8 mouse cellular contexts compared by ENCODE assay signal in genomic region chr11:69269575-69269974, GRCm38 (mm10). TPM values are rescaled to one million over a fixed set of nuclear protein-coding genes. Genes with fewer than 3 reads are reported as not detected.
A peak's percentile ranks its signal among the peaks of the same experiment; 100 is the strongest.
DNase-seq lines count a peak whose midpoint lies in the region; ATAC-seq and TF ChIP-seq lines count a peak whose summit lies in the region.

No protein-coding gene starts in this region.

- H3K27me3 ChIP-seq in hindbrain, embryonic 10.5 days (ENCODE audit: insufficient read depth, poor library complexity, severe bottlenecking), result peaks cover 20% of the 10 kb centered on the region
- H3K27me3 ChIP-seq in hindbrain, embryonic 13.5 days, result peaks cover 10% of the 10 kb centered on the region
- 0 out of 2 replicates have a peak, but pooled peaks cover 4% of the 10 kb centered on the region for H3K27me3 ChIP-seq in forebrain, embryonic 14.5 days (replicated peaks; ENCODE audit: control insufficient read depth, insufficient read depth, low read length)
- peaks cover 7% of the 10 kb centered on the region for H3K27me3 ChIP-seq in liver, embryonic 14.5 days (ENCODE audit: control insufficient read depth, insufficient read depth, low read length)
- H3K27me3 ChIP-seq in neural tube, embryonic 15.5 days (replicated peaks), result no peaks in the 10 kb centered on the region; the same call in 1 of the 2 replicates

- no peak for TF ChIP-seq EP300 in liver, embryonic 14.5 days (IDR thresholded peaks at IDR 0.05; ENCODE audit: low read depth)

- H3K27ac ChIP-seq in hindbrain, embryonic 10.5 days, result 0 out of 2 replicates have a peak overlapping the region, but pooled peaks have one; percentile 30
- H3K27ac ChIP-seq in hindbrain, embryonic 13.5 days, result no peak overlapping the region
- H3K27ac ChIP-seq in forebrain, embryonic 14.5 days (ENCODE audit: low read depth, low read length), result no peak overlapping the region
- H3K27ac ChIP-seq in liver, embryonic 14.5 days, result no peak overlapping the region
- no peak overlapping the region for H3K27ac ChIP-seq in neural tube, embryonic 15.5 days (replicated peaks)

- H3K4me3 ChIP-seq in hindbrain, embryonic 10.5 days, result no peak overlapping the region
- H3K4me3 ChIP-seq in hindbrain, embryonic 13.5 days, result no peak overlapping the region
- no peak overlapping the region for H3K4me3 ChIP-seq in forebrain, embryonic 14.5 days (ENCODE audit: low read depth, low read length)
- H3K4me3 ChIP-seq in liver, embryonic 14.5 days (ENCODE audit: insufficient read depth in 1 of 2, low read depth in 2 of 2, low read length in 2 of 2), result no peak overlapping the region
- H3K4me3 ChIP-seq in neural tube, embryonic 15.5 days (replicated peaks), result no peak overlapping the region

- peak; percentile 68 for DNase-seq in hindbrain, embryonic 10.5 days (ENCODE audit: low spot score)
- DNase-seq in c-Kit-positive CD71-negative TER-119-negative erythroid progenitor cells, embryonic 14.5 days (ENCODE audit: low read depth), result peak; percentile 71
- peak; percentile 80 for DNase-seq in forebrain, embryonic 14.5 days (ENCODE audit: low spot score)
- peak; percentile 75 for DNase-seq in kidney, postnatal 14 days
- peak in 2 of 3 experiments; percentile 37 to 41 for DNase-seq in liver, embryonic 14.5 days (ENCODE audit: low read depth in 3 of 3, low spot score in 3 of 3)
- peak; percentile 72 for DNase-seq in thymus, postnatal 0 days (ENCODE audit: low spot score)

- H3K4me1 ChIP-seq in hindbrain, embryonic 10.5 days (replicated peaks), result peaks cover 39% of the 10 kb centered on the region
- peaks cover 22% of the 10 kb centered on the region for H3K4me1 ChIP-seq in hindbrain, embryonic 13.5 days (replicated peaks)
- H3K4me1 ChIP-seq in forebrain, embryonic 14.5 days (ENCODE audit: control insufficient read depth, insufficient read depth, low read length), result peaks cover 5% of the 10 kb centered on the region; the same call in 1 of the 2 replicates
- H3K4me1 ChIP-seq in liver, embryonic 14.5 days (replicated peaks; ENCODE audit: control insufficient read depth in 2 of 2, insufficient read depth in 2 of 2, low read length in 1 of 2), result no peaks in the 10 kb centered on the region
- peaks cover 25% of the 10 kb centered on the region for H3K4me1 ChIP-seq in neural tube, embryonic 15.5 days

- ATAC-seq in hindbrain, embryonic 13.5 days (ENCODE audit: low FRiP score), result no peak
- no peak for ATAC-seq in forebrain, embryonic 14.5 days
- ATAC-seq in liver, embryonic 14.5 days (ENCODE audit: insufficient read depth), result no peak
- ATAC-seq in neural tube, embryonic 15.5 days (ENCODE audit: low FRiP score), result no peak

- 25% methylated on average over 13 of the region's 13 CpGs for WGBS in hindbrain, embryonic 10.5 days
- 21% methylated on average over 13 of the region's 13 CpGs for WGBS in hindbrain, embryonic 13.5 days
- WGBS in forebrain, embryonic 14.5 days, result 21% methylated on average over 13 of the region's 13 CpGs
- WGBS in liver, embryonic 14.5 days (ENCODE audit: insufficient replicate concordance), result 11% methylated on average over 13 of the region's 13 CpGs
- WGBS in neural tube, embryonic 15.5 days, result 20% methylated on average over 13 of the region's 13 CpGs

- no peak overlapping the region for H3K9ac ChIP-seq in hindbrain, embryonic 13.5 days
- H3K9ac ChIP-seq in forebrain, embryonic 14.5 days (ENCODE audit: low read length), result 0 out of 2 replicates have a peak overlapping the region, but pooled peaks have one; percentile 21
- H3K9ac ChIP-seq in liver, embryonic 14.5 days (replicated peaks), result no peak overlapping the region
- no peak overlapping the region for H3K9ac ChIP-seq in neural tube, embryonic 15.5 days (replicated peaks)

- TF ChIP-seq CTCF in liver, embryonic 14.5 days (IDR thresholded peaks at IDR 0.05; ENCODE audit: low read depth), result peak; percentile 80

- H3K36me3 ChIP-seq in hindbrain, embryonic 10.5 days, result no peaks in the 10 kb centered on the region
- H3K36me3 ChIP-seq in hindbrain, embryonic 13.5 days, result no peaks in the 10 kb centered on the region
- H3K36me3 ChIP-seq in forebrain, embryonic 14.5 days (ENCODE audit: control insufficient read depth, insufficient read depth, low read length), result no peaks in the 10 kb centered on the region
- H3K36me3 ChIP-seq in liver, embryonic 14.5 days (replicated peaks; ENCODE audit: control insufficient read depth, insufficient read depth, low read depth), result no peaks in the 10 kb centered on the region
- no peaks in the 10 kb centered on the region for H3K36me3 ChIP-seq in neural tube, embryonic 15.5 days

- no peak overlapping the region for H3K4me2 ChIP-seq in hindbrain, embryonic 13.5 days
- no peak overlapping the region for H3K4me2 ChIP-seq in forebrain, embryonic 14.5 days (ENCODE audit: low read length)
- no peak overlapping the region for H3K4me2 ChIP-seq in liver, embryonic 14.5 days (ENCODE audit: low read depth)
- peak overlapping the region; percentile 13; the same call in 1 of the 2 replicates for H3K4me2 ChIP-seq in neural tube, embryonic 15.5 days

- H3K9me3 ChIP-seq in hindbrain, embryonic 10.5 days, result no peaks in the 10 kb centered on the region
- no peaks in the 10 kb centered on the region for H3K9me3 ChIP-seq in hindbrain, embryonic 13.5 days
- H3K9me3 ChIP-seq in forebrain, embryonic 14.5 days (replicated peaks; ENCODE audit: control insufficient read depth, low read length), result no peaks in the 10 kb centered on the region
- H3K9me3 ChIP-seq in liver, embryonic 14.5 days (ENCODE audit: control insufficient read depth, low read length), result no peaks in the 10 kb centered on the region
- H3K9me3 ChIP-seq in neural tube, embryonic 15.5 days (replicated peaks), result no peaks in the 10 kb centered on the region

RNA-seq across cellular contexts. Expression of gene Gucy2e, which starts 32.7 kb away (rescaled TPM):
- 0.06 and 0.09 TPM in 2 replicates for polyA plus RNA-seq in hindbrain, embryonic 10.5 days (2016; fragmentation: Nextera tagmentation; extraction: Ambion mirVana)
- polyA plus RNA-seq in hindbrain, embryonic 13.5 days (2015; fragmentation: Nextera tagmentation; extraction: Ambion mirVana), result 0.21 and 0.30 TPM in 2 replicates
- 0.35 and 0.41 TPM in 2 replicates for polyA plus RNA-seq in forebrain, embryonic 14.5 days (2014; fragmentation: Nextera tagmentation; extraction: Ambion mirVana)
- not detected in 2 replicates for polyA plus RNA-seq in liver, embryonic 14.5 days (2012; rRNA removed)
- polyA plus RNA-seq in liver, embryonic 14.5 days (2014; fragmentation: Nextera tagmentation; extraction: Ambion mirVana), result not detected in 2 replicates
- 0.38 and 0.46 TPM in 2 replicates for polyA plus RNA-seq in neural tube, embryonic 15.5 days (2015; fragmentation: Nextera tagmentation; extraction: Ambion mirVana)
- not detected in 2 replicates for polyA plus RNA-seq in thymus, postnatal 0 days (2015; fragmentation: Nextera tagmentation; extraction: Ambion mirVana)

RNA-seq across cellular contexts. Expression of gene Cntrob, which starts 54.0 kb away (rescaled TPM):
- polyA plus RNA-seq in hindbrain, embryonic 10.5 days (2016; fragmentation: Nextera tagmentation; extraction: Ambion mirVana), result 34.2 and 36.7 TPM in 2 replicates
- 22.6 and 24.4 TPM in 2 replicates for polyA plus RNA-seq in hindbrain, embryonic 13.5 days (2015; fragmentation: Nextera tagmentation; extraction: Ambion mirVana)
- polyA plus RNA-seq in forebrain, embryonic 14.5 days (2014; fragmentation: Nextera tagmentation; extraction: Ambion mirVana), result 13.9 and 18.9 TPM in 2 replicates
- polyA plus RNA-seq in liver, embryonic 14.5 days (2012; rRNA removed), result 7.8 and 9.8 TPM in 2 replicates
- polyA plus RNA-seq in liver, embryonic 14.5 days (2014; fragmentation: Nextera tagmentation; extraction: Ambion mirVana), result 5.0 and 6.5 TPM in 2 replicates
- polyA plus RNA-seq in neural tube, embryonic 15.5 days (2015; fragmentation: Nextera tagmentation; extraction: Ambion mirVana), result 14.5 and 15.3 TPM in 2 replicates
- polyA plus RNA-seq in thymus, postnatal 0 days (2015; fragmentation: Nextera tagmentation; extraction: Ambion mirVana), result 22.4 and 22.8 TPM in 2 replicates

RNA-seq across cellular contexts. Expression of gene Trappc1, which starts 54.2 kb away (rescaled TPM):
- 189 and 208 TPM in 2 replicates for polyA plus RNA-seq in hindbrain, embryonic 10.5 days (2016; fragmentation: Nextera tagmentation; extraction: Ambion mirVana)
- polyA plus RNA-seq in hindbrain, embryonic 13.5 days (2015; fragmentation: Nextera tagmentation; extraction: Ambion mirVana), result 204 and 210 TPM in 2 replicates
- polyA plus RNA-seq in forebrain, embryonic 14.5 days (2014; fragmentation: Nextera tagmentation; extraction: Ambion mirVana), result 188 and 243 TPM in 2 replicates
- polyA plus RNA-seq in liver, embryonic 14.5 days (2012; rRNA removed), result 49.6 and 62.9 TPM in 2 replicates
- 101 and 106 TPM in 2 replicates for polyA plus RNA-seq in liver, embryonic 14.5 days (2014; fragmentation: Nextera tagmentation; extraction: Ambion mirVana)
- polyA plus RNA-seq in neural tube, embryonic 15.5 days (2015; fragmentation: Nextera tagmentation; extraction: Ambion mirVana), result 186 and 201 TPM in 2 replicates
- polyA plus RNA-seq in thymus, postnatal 0 days (2015; fragmentation: Nextera tagmentation; extraction: Ambion mirVana), result 132 and 138 TPM in 2 replicates

RNA-seq across cellular contexts. Expression of gene Kcnab3, which starts 56.5 kb away (rescaled TPM):
- polyA plus RNA-seq in hindbrain, embryonic 10.5 days (2016; fragmentation: Nextera tagmentation; extraction: Ambion mirVana), result 1.2 and 2.7 TPM in 2 replicates
- 4.2 and 5.1 TPM in 2 replicates for polyA plus RNA-seq in hindbrain, embryonic 13.5 days (2015; fragmentation: Nextera tagmentation; extraction: Ambion mirVana)
- polyA plus RNA-seq in forebrain, embryonic 14.5 days (2014; fragmentation: Nextera tagmentation; extraction: Ambion mirVana), result 3.3 and 3.9 TPM in 2 replicates
- 0.09 and 0.20 TPM in 2 replicates for polyA plus RNA-seq in liver, embryonic 14.5 days (2012; rRNA removed)
- 0.06 and 0.10 TPM in 2 replicates for polyA plus RNA-seq in liver, embryonic 14.5 days (2014; fragmentation: Nextera tagmentation; extraction: Ambion mirVana)
- polyA plus RNA-seq in neural tube, embryonic 15.5 days (2015; fragmentation: Nextera tagmentation; extraction: Ambion mirVana), result 6.0 and 7.3 TPM in 2 replicates
- polyA plus RNA-seq in thymus, postnatal 0 days (2015; fragmentation: Nextera tagmentation; extraction: Ambion mirVana), result 0.18 and 0.24 TPM in 2 replicates
